Mouse (Mus musculus) stomach, postnatal 0 days (tissue): ENCODE data around the gene Pip5k1b.

Experiments
- CTCF ChIP-seq: IDR thresholded peaks from 2 replicates; pipeline ENCODE4 v1.5.1; 2016; ENCODE audit warnings: antibody characterized with exemption, low read depth, mild to moderate bottlenecking, moderate library complexity
- EP300 ChIP-seq: optimal IDR thresholded peaks from 2 replicates; pipeline ENCODE3; 2016; ENCODE audit warnings: antibody characterized with exemption

GRCm38 (mm10) chr19:24476929-24477882 is 78.5 kb downstream of the Pip5k1b start, which contains the start of gene Fam122a:
- TF ChIP-seq CTCF (peak; percentile 35; the same call in 1 of the 2 replicates), EP300 (no peak)
